Mouse (Mus musculus): Measurements from ENCODE around the gene Rela. TPM values are rescaled to one million over a fixed set of nuclear protein-coding genes. Genes with fewer than 3 reads are reported as not detected.

The Rela gene
- total and polyA plus RNA-seq, 2 experiments from 2014 or later, result 31.8 to 34.8 TPM

DNA sequence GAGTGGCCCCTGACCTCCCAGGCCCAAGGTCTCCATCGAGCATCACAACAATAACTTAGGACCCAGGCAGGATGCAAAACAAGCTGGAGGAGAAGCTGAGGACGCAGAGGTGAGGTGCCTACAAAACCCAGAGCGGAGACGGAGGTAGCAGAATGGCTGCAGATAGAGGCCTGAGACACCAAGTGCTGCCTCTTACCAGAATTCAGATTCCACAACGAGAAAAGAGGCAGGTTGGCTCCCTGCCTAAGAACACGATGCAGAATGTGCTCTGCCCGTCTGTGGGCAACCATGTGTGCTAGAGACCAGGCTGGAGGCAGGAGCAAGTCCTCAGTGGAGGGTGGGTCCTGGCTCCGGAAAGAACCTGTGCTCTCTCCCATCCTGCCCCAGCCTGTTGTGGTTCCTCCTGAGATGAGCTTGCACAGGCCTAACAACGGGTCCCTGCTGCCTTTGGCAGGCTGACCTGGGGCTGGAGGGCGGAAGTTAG is 55.7 kb downstream of the Rela start:
- Histone ChIP-seq H3K27ac (ENCODE audit: low read depth, low read length) (0 out of 2 replicates have a peak overlapping the region, but pooled peaks have one; percentile 38), H3K27me3 (ENCODE audit: insufficient read depth, low read length) (no peaks in the 10 kb centered on the region), H3K4me1 (ENCODE audit: insufficient read depth, low read length) (peaks cover 11% of the 10 kb centered on the region; the same call in 1 of the 2 replicates), H3K36me3 (ENCODE audit: insufficient read depth, low read length) (peaks cover 37% of the 10 kb centered on the region), H3K9ac (replicated peaks; ENCODE audit: low read length, poor library complexity, severe bottlenecking) (no peak overlapping the region; the same call in 1 of the 2 replicates), H3K4me2 (ENCODE audit: low read depth, low read length, poor library complexity, severe bottlenecking) (peak overlapping the region; percentile 100), H3K9me3 (ENCODE audit: low read length) (no peaks in the 10 kb centered on the region), H3K4me3 (ENCODE audit: low read depth, low read length) (no peak overlapping the region)
- no peak for ATAC-seq (ENCODE audit: low FRiP score)
- 78% methylated on average over 10 of the region's 10 CpGs for WGBS
- no peak for DNase-seq (ENCODE audit: low spot score)
- no peak for TF ChIP-seq CTCF (IDR thresholded peaks at IDR 0.05)

DNA sequence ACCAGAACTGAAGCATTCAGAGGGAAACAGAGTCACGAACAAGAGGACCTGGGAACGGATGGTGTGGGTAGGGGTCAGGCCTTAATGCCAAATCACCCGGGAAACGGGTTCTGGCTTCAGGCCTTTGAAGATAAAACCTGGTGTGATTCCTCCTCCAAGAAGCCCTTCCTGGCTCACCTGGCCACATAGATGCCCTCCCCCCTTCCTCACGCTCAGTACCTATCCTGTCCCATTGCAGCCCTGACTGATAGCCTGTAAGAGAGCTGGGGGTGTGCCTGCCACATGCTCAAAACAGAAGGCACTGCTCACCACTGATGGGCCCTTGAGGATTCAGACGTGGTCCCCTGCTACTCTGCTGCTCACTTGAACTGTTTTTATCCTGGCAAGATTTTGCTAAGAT is 56.5 kb downstream of the Rela start:
- Histone ChIP-seq H3K4me1 (ENCODE audit: insufficient read depth, low read length) (peaks cover 11% of the 10 kb centered on the region; the same call in 1 of the 2 replicates), H3K9ac (replicated peaks; ENCODE audit: low read length, poor library complexity, severe bottlenecking) (no peak overlapping the region), H3K27ac (ENCODE audit: low read depth, low read length) (no peak overlapping the region), H3K27me3 (ENCODE audit: insufficient read depth, low read length) (no peaks in the 10 kb centered on the region), H3K4me3 (ENCODE audit: low read depth, low read length) (no peak overlapping the region), H3K4me2 (ENCODE audit: low read depth, low read length, poor library complexity, severe bottlenecking) (no peak overlapping the region), H3K9me3 (ENCODE audit: low read length) (no peaks in the 10 kb centered on the region), H3K36me3 (ENCODE audit: insufficient read depth, low read length) (peaks cover 44% of the 10 kb centered on the region)
- DNase-seq (ENCODE audit: low spot score), result no peak
- no peak for ATAC-seq (ENCODE audit: low FRiP score)
- 81% methylated on average over 6 of the region's 6 CpGs for WGBS
- no peak for TF ChIP-seq CTCF (IDR thresholded peaks at IDR 0.05)

DNA sequence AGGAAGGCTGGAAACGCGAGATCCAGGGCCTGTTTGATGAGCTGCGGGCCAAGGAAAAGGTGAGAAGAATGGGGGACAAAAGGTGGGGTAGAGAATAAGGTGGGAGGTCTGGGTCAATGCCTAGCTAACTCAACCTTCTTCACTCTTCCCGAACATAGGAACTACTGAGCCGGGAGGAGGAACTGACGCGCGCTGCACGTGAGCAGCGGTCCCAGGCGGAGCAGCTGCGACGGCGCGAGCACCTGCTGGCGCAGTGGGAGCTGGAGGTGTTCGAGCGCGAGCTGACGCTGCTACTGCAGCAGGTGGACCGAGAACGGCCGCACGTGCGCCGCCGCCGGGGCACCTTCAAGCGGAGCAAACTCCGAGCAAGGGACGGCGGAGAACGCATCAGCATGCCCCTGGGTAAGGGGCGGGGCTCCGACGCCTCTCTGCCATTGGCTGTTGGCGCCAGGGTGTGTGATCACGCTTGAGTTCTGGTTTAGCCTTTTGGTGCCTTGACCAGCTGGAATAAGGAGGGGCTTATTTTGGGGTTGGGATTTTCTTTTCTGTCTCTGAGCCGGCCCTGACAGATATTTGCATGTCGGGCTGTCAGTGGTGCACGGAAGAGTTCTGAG is 58.7 kb downstream of the Rela start:
- no peak for TF ChIP-seq CTCF (IDR thresholded peaks at IDR 0.05)
- H3K9me3 ChIP-seq (ENCODE audit: low read length), result no peaks in the 10 kb centered on the region
- DNase-seq (ENCODE audit: low spot score) (peak; percentile 32), ATAC-seq (ENCODE audit: low FRiP score) (no peak)
- H3K4me2 ChIP-seq (ENCODE audit: low read depth, low read length, poor library complexity, severe bottlenecking), result peak overlapping the region; percentile 33; the same call in 1 of the 2 replicates
- no peak overlapping the region for H3K27ac ChIP-seq (ENCODE audit: low read depth, low read length)
- 18% methylated on average over 41 of the region's 41 CpGs for WGBS
- H3K36me3 ChIP-seq (ENCODE audit: insufficient read depth, low read length), result peaks cover 65% of the 10 kb centered on the region
- H3K27me3 ChIP-seq (ENCODE audit: insufficient read depth, low read length), result no peaks in the 10 kb centered on the region
- peak overlapping the region; percentile 13 for H3K4me3 ChIP-seq (ENCODE audit: low read depth, low read length)
- no peak overlapping the region for H3K9ac ChIP-seq (replicated peaks; ENCODE audit: low read length, poor library complexity, severe bottlenecking)
- H3K4me1 ChIP-seq (ENCODE audit: insufficient read depth, low read length), result 0 out of 2 replicates have a peak, but pooled peaks cover under 1% of the 10 kb centered on the region

Small RNAs within 50 kb of the gene (microRNA-seq; reads per million reads assigned to microRNA genes)
- not detected for gene Mir6987 (ENCODE audit: borderline number of aligned reads)

Other genes starting within 250 kb of the Rela start
- gene Sart1, start 248.8 kb upstream of the Rela start, total RNA-seq (2014; rRNA removed), result 28.9 and 37.0 TPM in 2 replicates
- gene Sart1, start 248.8 kb upstream of the Rela start, polyA plus RNA-seq (2015; fragmentation: Nextera tagmentation; extraction: Ambion mirVana), result 43.4 and 51.0 TPM in 2 replicates
- gene Tsga10ip, start 235.0 kb upstream of the Rela start, total RNA-seq (2014; rRNA removed), result not detected in 2 replicates
- gene Tsga10ip, start 235.0 kb upstream of the Rela start, polyA plus RNA-seq (2015; fragmentation: Nextera tagmentation; extraction: Ambion mirVana), result 0.10 TPM in 1 of 2 replicates, not detected in the other
- gene Drap1, start 212.5 kb upstream of the Rela start, total RNA-seq (2014; rRNA removed), result 187 and 203 TPM in 2 replicates
- 332 and 342 TPM in 2 replicates for gene Drap1, start 212.5 kb upstream of the Rela start, polyA plus RNA-seq (2015; fragmentation: Nextera tagmentation; extraction: Ambion mirVana)
- 73.2 and 98.8 TPM in 2 replicates for gene AI837181, start 212.3 kb upstream of the Rela start, total RNA-seq (2014; rRNA removed)
- gene AI837181, start 212.3 kb upstream of the Rela start, polyA plus RNA-seq (2015; fragmentation: Nextera tagmentation; extraction: Ambion mirVana), result 74.1 and 85.2 TPM in 2 replicates
- gene Fosl1, start 189.9 kb upstream of the Rela start, total RNA-seq (2014; rRNA removed), result 0.11 TPM in 1 of 2 replicates, not detected in the other
- not detected in 2 replicates for gene Fosl1, start 189.9 kb upstream of the Rela start, polyA plus RNA-seq (2015; fragmentation: Nextera tagmentation; extraction: Ambion mirVana)
- 14.3 and 19.4 TPM in 2 replicates for gene Ccdc85b, start 179.6 kb upstream of the Rela start, total RNA-seq (2014; rRNA removed)
- 15.4 and 15.6 TPM in 2 replicates for gene Ccdc85b, start 179.6 kb upstream of the Rela start, polyA plus RNA-seq (2015; fragmentation: Nextera tagmentation; extraction: Ambion mirVana)
- gene Fibp, start 176.9 kb upstream of the Rela start, total RNA-seq (2014; rRNA removed), result 91.4 and 122 TPM in 2 replicates
- 174 and 191 TPM in 2 replicates for gene Fibp, start 176.9 kb upstream of the Rela start, polyA plus RNA-seq (2015; fragmentation: Nextera tagmentation; extraction: Ambion mirVana)
- gene Ctsw, start 169.0 kb upstream of the Rela start, total RNA-seq (2014; rRNA removed), result 0.33 and 0.94 TPM in 2 replicates
- gene Ctsw, start 169.0 kb upstream of the Rela start, polyA plus RNA-seq (2015; fragmentation: Nextera tagmentation; extraction: Ambion mirVana), result 1.5 and 1.9 TPM in 2 replicates
- gene Efemp2, start 163.5 kb upstream of the Rela start, total RNA-seq (2014; rRNA removed), result 32.9 and 33.7 TPM in 2 replicates
- 35.2 and 36.1 TPM in 2 replicates for gene Efemp2, start 163.5 kb upstream of the Rela start, polyA plus RNA-seq (2015; fragmentation: Nextera tagmentation; extraction: Ambion mirVana)
- 60.9 and 87.3 TPM in 2 replicates for gene Mus81, start 149.1 kb upstream of the Rela start, total RNA-seq (2014; rRNA removed)
- 27.9 and 30.4 TPM in 2 replicates for gene Mus81, start 149.1 kb upstream of the Rela start, polyA plus RNA-seq (2015; fragmentation: Nextera tagmentation; extraction: Ambion mirVana)
- gene Cfl1, start 147.0 kb upstream of the Rela start, total RNA-seq (2014; rRNA removed), result 1,453 and 1,672 TPM in 2 replicates
- gene Cfl1, start 147.0 kb upstream of the Rela start, polyA plus RNA-seq (2015; fragmentation: Nextera tagmentation; extraction: Ambion mirVana), result 3,482 and 3,602 TPM in 2 replicates
- gene 1700020D05Rik, start 133.7 kb upstream of the Rela start, total RNA-seq (2014; rRNA removed), result 3.2 and 7.3 TPM in 2 replicates
- 0.20 TPM in 1 of 2 replicates, not detected in the other for gene 1700020D05Rik, start 133.7 kb upstream of the Rela start, polyA plus RNA-seq (2015; fragmentation: Nextera tagmentation; extraction: Ambion mirVana)
- 86.2 and 100 TPM in 2 replicates for gene Snx32, start 126.9 kb upstream of the Rela start, total RNA-seq (2014; rRNA removed)
- gene Snx32, start 126.9 kb upstream of the Rela start, polyA plus RNA-seq (2015; fragmentation: Nextera tagmentation; extraction: Ambion mirVana), result 88.7 and 94.4 TPM in 2 replicates
- 0.27 TPM in 1 of 2 replicates, not detected in the other for gene Ovol1, start 76.8 kb upstream of the Rela start, total RNA-seq (2014; rRNA removed)
- gene Ovol1, start 76.8 kb upstream of the Rela start, polyA plus RNA-seq (2015; fragmentation: Nextera tagmentation; extraction: Ambion mirVana), result 0.05 TPM in 1 of 2 replicates, not detected in the other
- 12.8 and 14.5 TPM in 2 replicates for gene Ap5b1, start 69.5 kb upstream of the Rela start, total RNA-seq (2014; rRNA removed)
- 1.9 and 2.2 TPM in 2 replicates for gene Ap5b1, start 69.5 kb upstream of the Rela start, polyA plus RNA-seq (2015; fragmentation: Nextera tagmentation; extraction: Ambion mirVana)
- gene Rnaseh2c, start 35.6 kb upstream of the Rela start, total RNA-seq (2014; rRNA removed), result 19.8 and 27.1 TPM in 2 replicates
- gene Rnaseh2c, start 35.6 kb upstream of the Rela start, polyA plus RNA-seq (2015; fragmentation: Nextera tagmentation; extraction: Ambion mirVana), result 43.1 and 50.9 TPM in 2 replicates
- gene Kat5, start 27.2 kb upstream of the Rela start, total RNA-seq (2014; rRNA removed), result 126 and 150 TPM in 2 replicates
- 73.9 and 76.8 TPM in 2 replicates for gene Kat5, start 27.2 kb upstream of the Rela start, polyA plus RNA-seq (2015; fragmentation: Nextera tagmentation; extraction: Ambion mirVana)
- 26.1 and 36.0 TPM in 2 replicates for gene Sipa1, start 26.2 kb downstream of the Rela start, total RNA-seq (2014; rRNA removed)
- 18.1 and 19.9 TPM in 2 replicates for gene Sipa1, start 26.2 kb downstream of the Rela start, polyA plus RNA-seq (2015; fragmentation: Nextera tagmentation; extraction: Ambion mirVana)
- 18.3 and 24.0 TPM in 2 replicates for gene Map3k11, start 51.3 kb downstream of the Rela start, total RNA-seq (2014; rRNA removed)
- 9.6 and 10.6 TPM in 2 replicates for gene Map3k11, start 51.3 kb downstream of the Rela start, polyA plus RNA-seq (2015; fragmentation: Nextera tagmentation; extraction: Ambion mirVana)
- gene Pcnx3, start 51.4 kb downstream of the Rela start, total RNA-seq (2014; rRNA removed), result 95.5 and 103 TPM in 2 replicates
- 18.4 and 19.1 TPM in 2 replicates for gene Pcnx3, start 51.4 kb downstream of the Rela start, polyA plus RNA-seq (2015; fragmentation: Nextera tagmentation; extraction: Ambion mirVana)
- not detected in 2 replicates for gene Kcnk7, start 66.9 kb downstream of the Rela start, total RNA-seq (2014; rRNA removed)
- gene Kcnk7, start 66.9 kb downstream of the Rela start, polyA plus RNA-seq (2015; fragmentation: Nextera tagmentation; extraction: Ambion mirVana), result 0.47 and 0.49 TPM in 2 replicates
- gene Ehbp1l1, start 88.8 kb downstream of the Rela start, total RNA-seq (2014; rRNA removed), result 25.6 and 26.3 TPM in 2 replicates
- 65.2 and 65.4 TPM in 2 replicates for gene Ehbp1l1, start 88.8 kb downstream of the Rela start, polyA plus RNA-seq (2015; fragmentation: Nextera tagmentation; extraction: Ambion mirVana)
- gene Fam89b, start 92.2 kb downstream of the Rela start, total RNA-seq (2014; rRNA removed), result 161 and 178 TPM in 2 replicates
- 126 TPM in 2 replicates for gene Fam89b, start 92.2 kb downstream of the Rela start, polyA plus RNA-seq (2015; fragmentation: Nextera tagmentation; extraction: Ambion mirVana)
- gene Ltbp3, start 103.4 kb downstream of the Rela start, total RNA-seq (2014; rRNA removed), result 28.8 and 29.3 TPM in 2 replicates
- 9.1 and 12.8 TPM in 2 replicates for gene Ltbp3, start 103.4 kb downstream of the Rela start, polyA plus RNA-seq (2015; fragmentation: Nextera tagmentation; extraction: Ambion mirVana)
- 95.2 and 108 TPM in 2 replicates for gene Scyl1, start 133.9 kb downstream of the Rela start, total RNA-seq (2014; rRNA removed)
- gene Scyl1, start 133.9 kb downstream of the Rela start, polyA plus RNA-seq (2015; fragmentation: Nextera tagmentation; extraction: Ambion mirVana), result 84.2 and 85.8 TPM in 2 replicates
- 11.2 and 19.1 TPM in 2 replicates for gene Frmd8, start 237.8 kb downstream of the Rela start, total RNA-seq (2014; rRNA removed)
- gene Frmd8, start 237.8 kb downstream of the Rela start, polyA plus RNA-seq (2015; fragmentation: Nextera tagmentation; extraction: Ambion mirVana), result 11.2 and 11.7 TPM in 2 replicates
- gene Slc25a45, start 240.3 kb downstream of the Rela start, total RNA-seq (2014; rRNA removed), result 3.7 and 4.8 TPM in 2 replicates
- gene Slc25a45, start 240.3 kb downstream of the Rela start, polyA plus RNA-seq (2015; fragmentation: Nextera tagmentation; extraction: Ambion mirVana), result 2.1 and 2.7 TPM in 2 replicates

All from midbrain, postnatal 0 days (tissue).